Mouse (Mus musculus) lung, postnatal 14 days (tissue): Measurements from ENCODE around the gene Dnm3.

Experiments used
- DNase-seq: peaks from one replicate; pipeline ENCODE4 v3.0.0; 2021

Dnm3 gene

DNA sequence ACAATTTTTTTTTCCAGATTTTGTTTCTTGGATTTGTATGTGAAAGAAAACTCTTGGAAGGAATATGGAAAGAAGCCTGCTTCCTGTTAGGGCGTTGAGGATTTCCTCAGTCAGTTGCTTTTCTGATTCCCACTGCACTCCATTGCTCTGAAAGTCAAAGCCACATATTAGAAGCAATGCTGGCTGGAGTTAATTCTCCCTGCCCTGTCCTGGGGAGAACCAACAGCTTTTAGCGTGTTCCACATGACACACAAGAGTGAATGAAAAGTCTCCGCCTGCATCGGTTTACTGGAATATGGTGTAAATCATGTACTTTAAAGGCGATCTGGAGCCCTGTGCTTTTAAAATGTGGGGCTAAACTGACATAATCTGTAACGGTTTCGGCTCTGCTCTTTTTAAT lies 424.6 kb downstream of the Dnm3 start:
- no peak for DNase-seq

DNA sequence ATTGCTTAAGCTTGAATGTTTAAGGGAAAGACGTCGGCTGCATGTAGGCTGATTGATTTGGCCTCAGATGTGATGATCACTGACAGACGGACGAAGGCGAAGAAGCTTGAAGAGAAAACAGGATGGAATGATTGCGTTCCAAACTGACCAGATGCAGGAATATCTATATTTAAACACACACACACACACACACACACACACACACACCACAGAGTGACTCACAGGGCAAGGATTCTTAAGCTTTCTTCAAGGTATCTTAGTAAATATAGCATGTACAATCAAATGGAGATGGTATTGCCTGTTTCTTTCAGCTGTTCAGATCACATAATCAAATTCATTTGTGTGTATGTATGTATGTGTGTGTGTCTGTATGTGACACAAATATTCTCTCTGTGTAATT lies 425.1 kb downstream of the Dnm3 start:
- no peak for DNase-seq

DNA sequence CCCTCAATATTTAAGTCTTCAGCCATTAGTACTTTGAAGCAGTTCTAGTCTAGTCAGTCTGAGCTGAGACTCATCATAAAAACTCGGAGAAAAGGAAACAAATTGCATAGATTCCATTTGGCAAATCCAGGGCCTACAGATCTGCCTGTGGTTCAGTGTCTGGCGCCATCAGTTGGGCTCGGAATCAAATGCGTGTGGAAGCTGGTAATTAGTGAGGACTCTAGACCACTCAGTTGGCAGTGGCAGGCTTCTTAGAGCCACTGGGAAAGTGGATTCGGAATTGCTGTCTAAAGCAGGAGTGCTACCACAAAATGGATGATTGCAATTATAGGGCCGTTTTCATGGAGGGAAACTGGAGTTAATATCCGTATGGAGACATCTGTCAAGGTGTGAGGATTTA lies 425.7 kb downstream of the Dnm3 start:
- DNase-seq, result no peak

DNA sequence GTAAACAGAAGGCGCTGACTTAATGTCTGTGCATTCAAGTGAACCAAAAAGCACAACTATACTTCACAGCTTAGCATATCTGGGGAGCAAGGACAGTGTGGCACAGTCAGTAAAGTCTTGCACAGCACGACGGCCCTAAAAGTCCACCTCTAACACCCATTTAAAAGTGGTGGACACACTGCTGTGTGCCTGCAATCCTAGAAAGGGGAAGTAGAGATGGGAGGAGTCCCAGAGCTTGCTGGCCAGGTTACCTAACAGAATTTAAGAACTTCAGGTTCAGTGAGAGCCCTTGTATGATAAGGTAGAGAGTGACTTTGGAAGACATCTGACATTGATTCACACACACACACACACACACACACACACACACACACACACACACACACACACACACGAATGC lies 426.1 kb downstream of the Dnm3 start:
- no peak for DNase-seq

GRCm38 (mm10) chr1:162047673-162048072 lies 430.2 kb downstream of the Dnm3 start:
- no peak for DNase-seq

GRCm38 (mm10) chr1:162043788-162044717 lies 433.8 kb downstream of the Dnm3 start:
- DNase-seq, result no peak

GRCm38 (mm10) chr1:162043216-162043615 lies 434.6 kb downstream of the Dnm3 start:
- DNase-seq, result no peak

- DNase-seq, result no peak
Measured at GRCm38 (mm10) chr1:162042384-162042783, 435.4 kb downstream of the Dnm3 start.

DNA sequence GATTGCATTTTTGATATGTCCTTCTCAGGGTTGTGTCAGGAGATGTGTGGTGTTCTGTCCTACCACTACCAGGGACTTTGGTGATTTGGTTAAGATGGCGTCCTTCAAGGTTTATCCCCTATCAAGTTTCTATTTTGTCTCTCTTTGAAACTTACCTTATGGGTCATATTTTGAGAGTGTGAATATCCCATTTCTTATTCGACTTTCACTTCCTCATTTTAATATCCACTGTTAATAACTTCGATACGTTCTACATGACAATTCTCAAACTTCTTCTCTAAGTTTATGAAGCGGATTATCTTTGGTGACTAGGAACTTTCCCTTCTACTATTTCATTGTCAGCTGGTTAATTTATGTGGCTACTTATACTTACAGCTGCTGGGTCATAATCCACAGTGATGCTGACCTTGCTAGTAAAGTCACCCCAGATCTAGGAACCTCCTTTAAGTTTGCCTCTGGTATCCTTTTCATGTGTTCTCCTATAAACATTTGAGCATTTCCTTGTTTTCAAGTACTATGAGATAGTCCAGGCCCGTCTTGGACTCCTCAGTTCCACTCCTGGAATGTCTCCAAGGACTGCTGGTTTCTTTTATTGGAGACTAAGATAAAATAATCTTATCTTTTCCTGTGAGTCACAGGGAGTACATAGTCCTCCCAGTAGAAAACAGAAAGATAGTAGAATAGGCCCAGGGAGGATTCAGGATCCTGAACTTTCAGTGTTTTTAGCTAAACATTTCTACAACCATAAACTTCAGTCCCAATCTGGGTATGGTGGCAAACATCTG lies 437.2 kb downstream of the Dnm3 start:
- peak; percentile 18 for DNase-seq

DNA sequence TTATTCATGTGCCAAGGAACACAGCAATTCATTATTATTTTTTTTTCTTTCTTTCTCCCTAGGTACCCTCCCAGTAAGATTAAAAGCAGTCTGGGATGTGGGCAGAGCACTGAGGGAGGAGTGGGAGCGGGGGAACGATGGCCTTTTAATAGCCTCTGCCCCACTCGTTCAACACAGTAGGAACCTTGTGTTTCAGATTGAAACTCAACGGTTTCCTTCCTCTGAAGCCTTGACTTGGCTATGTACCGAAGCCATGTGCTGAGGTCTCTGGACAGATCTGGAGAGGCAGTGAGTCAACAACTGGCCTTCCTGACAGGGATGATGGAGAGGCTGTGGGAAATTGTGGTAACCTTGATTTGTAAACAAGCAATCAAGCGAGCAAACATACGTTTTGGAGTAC lies 438.0 kb downstream of the Dnm3 start:
- DNase-seq, result no peak

GRCm38 (mm10) chr1:162039011-162039595 lies 438.7 kb downstream of the Dnm3 start:
- no peak for DNase-seq

DNA sequence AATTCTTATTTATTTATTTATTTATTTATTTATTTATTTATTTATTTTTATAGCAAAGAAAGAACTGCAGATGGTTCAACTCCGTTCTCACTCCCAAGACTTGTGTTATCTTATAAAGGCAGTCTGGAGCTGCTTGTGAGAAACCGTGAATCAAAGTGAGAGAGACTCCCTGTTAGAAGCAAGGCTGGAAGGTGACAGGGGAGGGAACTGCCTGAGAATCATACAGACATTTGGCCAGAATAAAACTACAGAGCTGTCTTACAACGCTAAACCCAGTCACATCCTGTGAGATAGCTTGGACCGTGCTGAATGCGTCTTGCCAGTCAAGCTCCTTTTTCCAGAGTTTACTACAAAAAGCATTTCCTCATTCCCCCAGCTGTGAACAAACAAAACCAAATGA lies 439.4 kb downstream of the Dnm3 start:
- no peak for DNase-seq

DNA sequence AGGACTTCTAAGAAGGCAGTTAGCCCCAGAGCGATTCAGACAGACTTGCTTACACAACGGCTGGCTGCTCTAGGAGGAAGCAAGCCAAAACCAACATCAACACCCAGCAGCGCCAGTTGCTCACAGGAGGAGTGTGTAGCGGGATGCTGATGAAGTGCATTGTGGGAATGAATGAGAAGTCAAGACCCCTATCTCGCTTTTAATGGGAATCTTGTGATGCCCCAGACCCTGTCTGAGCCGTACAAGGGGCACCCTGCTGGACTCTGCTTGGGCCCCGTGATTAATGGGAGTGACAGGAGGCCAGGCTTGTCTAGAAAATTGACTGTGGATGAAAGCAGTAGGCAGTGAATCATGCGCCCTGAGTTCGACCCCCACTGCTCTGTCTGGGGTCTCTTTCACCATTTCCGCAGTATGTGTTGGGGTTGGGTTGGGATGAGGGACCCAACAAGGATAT lies 439.8 kb downstream of the Dnm3 start:
- DNase-seq, result peak; percentile 57

DNA sequence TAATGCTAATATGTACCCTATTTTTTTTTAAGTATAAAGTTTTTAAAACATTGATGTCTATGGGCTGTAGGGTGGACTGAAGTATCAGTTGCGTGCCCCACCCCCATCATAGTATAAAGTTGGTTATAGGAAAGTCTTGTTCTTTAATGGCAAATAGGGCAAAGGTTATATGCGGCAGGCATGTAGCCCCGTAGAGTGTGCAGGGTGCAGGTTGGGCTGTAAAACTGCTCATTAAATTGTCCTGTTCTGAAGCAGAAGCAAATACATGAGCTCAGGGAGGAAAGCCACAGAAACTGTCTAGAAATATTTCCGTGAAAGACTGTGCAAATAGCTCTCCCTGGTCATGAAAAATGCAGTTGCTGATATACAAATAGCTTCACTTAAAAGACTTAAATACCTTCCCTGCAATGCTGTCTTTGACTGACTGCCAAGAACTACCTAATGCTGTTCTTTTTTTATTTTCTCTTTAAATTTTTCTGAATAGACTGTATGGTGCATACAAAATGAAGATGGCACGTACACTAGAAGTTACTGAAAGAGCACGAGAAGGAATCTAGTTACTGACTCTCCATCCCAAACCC lies 440.6 kb downstream of the Dnm3 start:
- no peak for DNase-seq

DNA sequence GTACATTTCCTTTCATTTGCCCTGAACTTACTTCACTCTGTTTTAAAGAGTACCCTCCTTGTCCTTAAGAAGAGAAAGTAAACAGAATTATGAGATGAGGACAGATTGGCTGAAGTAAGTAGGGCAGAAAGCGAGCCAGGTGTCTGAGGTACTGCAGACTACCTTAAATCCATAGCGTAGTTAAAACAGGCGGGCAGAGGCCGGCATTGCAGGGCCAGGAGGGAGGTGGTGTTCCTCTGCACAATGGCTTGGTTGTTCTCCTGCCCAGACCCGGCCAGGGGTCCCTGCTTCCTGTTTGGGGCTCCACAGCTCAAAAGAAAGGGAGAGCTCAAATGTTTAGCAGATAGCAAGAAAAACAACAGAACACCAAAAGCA lies 441.4 kb downstream of the Dnm3 start:
- no peak for DNase-seq

- no peak for DNase-seq
Measured at GRCm38 (mm10) chr1:162035800-162036460, 441.9 kb downstream of the Dnm3 start.

DNA sequence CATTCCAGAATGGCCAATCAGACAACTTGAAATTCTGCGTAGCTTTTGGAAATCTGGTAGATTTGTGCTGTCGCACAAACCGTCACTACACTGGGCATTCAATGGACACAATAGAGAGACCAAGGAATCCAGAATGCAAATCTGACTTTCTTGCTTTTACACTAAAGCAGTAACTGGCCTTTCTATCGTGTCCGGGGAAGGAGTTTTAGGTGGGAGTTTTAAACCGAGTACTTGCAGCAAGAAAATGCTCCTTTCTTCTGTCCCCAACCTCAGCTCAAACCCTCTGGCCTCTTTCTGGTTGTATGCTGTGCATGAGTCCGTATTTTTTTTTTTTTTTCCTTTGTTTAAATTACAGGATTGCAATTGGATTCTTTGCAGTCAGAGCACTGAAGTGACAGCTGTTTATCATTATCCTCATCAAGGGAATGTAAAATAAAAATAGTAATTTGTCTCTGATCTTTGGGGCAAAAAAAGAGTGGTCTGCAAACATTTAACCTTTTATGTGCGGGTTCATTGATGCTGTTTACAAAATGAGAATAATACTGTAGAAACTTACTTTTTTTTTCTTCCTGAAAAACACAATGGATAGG lies 454.1 kb downstream of the Dnm3 start:
- DNase-seq, result no peak

DNA sequence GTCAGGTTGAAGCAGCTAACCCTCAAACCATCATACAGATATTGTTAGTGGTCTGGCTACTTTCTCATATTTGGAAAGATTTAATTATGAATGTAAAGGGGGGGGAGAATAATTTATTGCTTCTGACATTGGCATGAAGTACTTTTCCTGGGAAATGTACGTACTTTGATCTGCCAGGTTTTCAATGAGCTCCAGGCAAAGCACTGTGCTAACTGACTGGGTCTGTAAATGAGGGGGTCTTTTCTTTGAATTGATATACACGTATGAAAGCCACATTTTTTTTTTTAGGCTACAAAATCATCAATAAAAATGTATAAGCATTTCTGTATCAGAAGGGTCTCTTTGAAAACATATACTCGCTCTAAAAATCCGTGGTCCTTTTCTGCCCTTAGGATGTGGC lies 457.1 kb downstream of the Dnm3 start:
- no peak for DNase-seq

- no peak for DNase-seq
Measured at GRCm38 (mm10) chr1:162020303-162020731, 457.5 kb downstream of the Dnm3 start.

- no peak for DNase-seq
Measured at GRCm38 (mm10) chr1:162018601-162018977, 459.2 kb downstream of the Dnm3 start.

GRCm38 (mm10) chr1:162017975-162018600 lies 459.7 kb downstream of the Dnm3 start:
- no peak for DNase-seq

GRCm38 (mm10) chr1:162016982-162017381 lies 460.9 kb downstream of the Dnm3 start:
- DNase-seq, result no peak
